Mouse (Mus musculus): Measurements from ENCODE around the gene Klhl15.

DNA sequence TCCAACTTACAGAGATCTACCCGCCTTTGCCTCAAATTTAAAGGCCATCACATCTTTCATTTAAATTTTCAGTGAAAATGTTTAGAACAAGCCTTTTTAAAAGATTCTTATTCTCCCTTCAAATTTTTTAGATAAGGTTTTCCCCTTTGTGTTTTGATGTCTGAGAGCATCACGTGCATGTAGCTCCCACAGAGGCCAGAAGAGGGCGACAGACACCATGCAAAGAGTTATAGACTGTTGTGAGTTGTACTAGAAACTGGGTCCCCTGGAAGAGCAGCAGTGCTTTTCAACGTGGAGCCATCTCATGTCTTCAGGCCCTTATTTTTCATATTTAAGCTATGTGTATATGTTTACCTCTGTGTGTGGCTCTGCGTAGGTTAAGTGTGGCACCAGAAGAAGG, 36.6 kb upstream of the Klhl15 start:
- TF ChIP-seq POLR2A (IDR thresholded peaks at IDR 0.05; ENCODE audit: insufficient read depth, low read depth, low read length) (no peak), CTCF (IDR thresholded peaks at IDR 0.05) (peak; percentile 94)
